Mouse (Mus musculus) limb, embryonic 12.5 days (tissue): ENCODE data around the gene Slc13a3. TPM values are rescaled to one million over a fixed set of nuclear protein-coding genes. Genes with fewer than 3 reads are reported as not detected.

Experiments used
- ATAC-seq: fragments of 200-750 bp; cut with Nextera tagmentation; 2 replicates; pipeline ENCODE4 v1.8.0; 2017; ENCODE audit warnings: low read depth, moderate TSS enrichment; ENCODE audit not compliant: insufficient number of reproducible peaks, insufficient read depth, low FRiP score, low TSS enrichment
- H3K27ac ChIP-seq: fragments of 300-500 bp; sonication (generic); 2 replicates; pipeline ENCODE4 v1.5.1; 2016; ENCODE audit warnings: mild to moderate bottlenecking, moderate library complexity
- H3K27me3 ChIP-seq: fragments of 300-500 bp; sonication (generic); 2 replicates; pipeline ENCODE4 v1.6.1; 2016; ENCODE audit warnings: mild to moderate bottlenecking, moderate library complexity
- H3K36me3 ChIP-seq: fragments of 300-500 bp; sonication (generic); 2 replicates; pipeline ENCODE4 v1.6.1; 2016; ENCODE audit warnings: mild to moderate bottlenecking, moderate library complexity
- H3K4me1 ChIP-seq: fragments of 300-500 bp; sonication (generic); replicated peaks from 2 replicates; pipeline ENCODE4 v1.6.1; 2016
- H3K4me2 ChIP-seq: fragments of 300-500 bp; sonication (generic); 2 replicates; pipeline ENCODE4 v1.6.1; 2016; ENCODE audit warnings: mild to moderate bottlenecking, moderate library complexity
- H3K4me3 ChIP-seq: fragments of 300-500 bp; sonication (generic); replicated peaks from 2 replicates; pipeline ENCODE4 v1.5.1; 2016; ENCODE audit warnings: mild to moderate bottlenecking
- H3K9ac ChIP-seq: fragments of 300-500 bp; sonication (generic); replicated peaks from 2 replicates; pipeline ENCODE4 v1.6.1; 2016; ENCODE audit warnings: mild to moderate bottlenecking, moderate library complexity
- H3K9me3 ChIP-seq: fragments of 300-500 bp; sonication (generic); 2 replicates; pipeline ENCODE4 v1.6.1; 2016; ENCODE audit warnings: mild to moderate bottlenecking, moderate library complexity
- WGBS: fragments of 180-500 bp; shearing (Covaris S2); methylation state at CpG from one replicate; pipeline ENCODE4 v1.1.7; 2016; 5-methylcytosine and 5-hydroxymethylcytosine counted together
- polyA plus RNA-seq: library from polyadenylated mRNA; unstranded; fragments of >200 nt; fragmentation: Nextera tagmentation; extraction: Ambion mirVana; gene quantifications from 2 replicates; pipeline ENCODE4 v1.2.1, GENCODE M21; 2016

Gene Slc13a3
- polyA plus RNA-seq, 1 experiment from 2014 or later: not detected

DNA sequence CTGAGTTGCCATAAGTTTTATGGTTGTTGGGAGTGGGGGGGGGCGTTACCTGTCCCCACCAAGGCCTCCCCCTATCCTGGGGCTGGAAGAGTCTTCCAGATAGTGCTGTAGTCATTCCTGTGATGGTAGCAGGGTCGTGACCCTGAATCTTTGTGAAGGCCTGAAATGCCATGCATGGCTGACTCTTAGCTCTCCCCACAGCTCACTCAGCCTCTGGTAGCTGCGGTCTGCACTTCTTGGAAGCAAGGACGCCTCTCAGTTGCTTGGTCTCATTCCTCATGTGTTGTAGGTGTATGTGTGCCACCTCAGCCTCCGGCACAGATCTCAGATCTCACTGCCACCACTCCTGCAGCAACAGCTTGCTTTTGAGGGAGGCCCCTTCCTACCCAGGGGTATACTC lies 2.8 kb upstream of the Slc13a3 start:
- Histone ChIP-seq H3K4me2 (no peak overlapping the region), H3K9ac (no peak overlapping the region), H3K27me3 (peaks cover 40% of the 10 kb centered on the region), H3K9me3 (no peaks in the 10 kb centered on the region), H3K36me3 (no peaks in the 10 kb centered on the region), H3K4me3 (no peak overlapping the region), H3K4me1 (peaks cover 4% of the 10 kb centered on the region), H3K27ac (no peak overlapping the region)
- WGBS: 74% methylated on average over 5 of the region's 5 CpGs
- no peak for ATAC-seq

DNA sequence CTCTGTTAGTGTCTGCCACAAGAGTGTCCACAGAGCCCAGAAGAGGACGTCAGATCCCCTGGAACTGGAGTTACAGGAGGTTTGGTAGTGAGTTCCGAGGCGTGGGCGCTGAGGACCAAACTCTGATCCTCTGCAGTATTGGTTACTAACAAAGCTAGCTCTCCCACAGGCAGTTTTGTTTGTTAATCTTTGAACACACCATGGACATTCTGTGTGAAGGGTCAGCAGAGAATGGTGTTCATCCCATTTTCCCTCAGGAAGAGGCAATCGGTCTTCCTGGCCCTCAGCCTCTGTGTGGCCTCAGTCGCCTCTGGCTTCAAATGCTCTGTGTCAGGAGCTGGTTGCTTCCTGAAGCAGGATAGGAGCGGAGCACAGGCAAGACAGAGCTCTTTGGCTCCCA lies 2.4 kb upstream of the Slc13a3 start:
- Histone ChIP-seq H3K9me3 (no peaks in the 10 kb centered on the region), H3K36me3 (no peaks in the 10 kb centered on the region), H3K4me1 (peaks cover 4% of the 10 kb centered on the region), H3K27ac (no peak overlapping the region), H3K4me2 (no peak overlapping the region), H3K9ac (no peak overlapping the region), H3K27me3 (peaks cover 43% of the 10 kb centered on the region), H3K4me3 (no peak overlapping the region)
- WGBS: 81% methylated on average over 7 of the region's 7 CpGs
- ATAC-seq: no peak

DNA sequence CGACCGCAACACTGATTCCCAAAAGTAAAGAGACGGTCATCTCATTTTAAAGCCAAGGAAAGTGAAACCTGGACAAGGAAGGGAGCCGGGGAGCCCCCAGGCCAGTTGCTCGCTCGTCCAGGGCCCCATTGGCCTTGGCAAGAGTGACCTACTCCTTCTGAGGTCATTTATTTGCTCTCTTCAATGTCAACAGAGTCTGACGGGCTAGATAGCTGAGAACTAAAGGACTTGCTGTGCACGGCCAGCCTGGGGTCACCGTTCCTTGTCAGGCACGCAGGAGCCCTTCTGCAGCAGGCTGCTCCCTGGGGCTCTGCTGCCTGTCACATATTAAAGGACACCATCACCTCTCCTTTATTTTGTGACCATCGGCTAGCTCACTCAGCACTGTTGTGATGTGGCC lies 1.1 kb downstream of the Slc13a3 start:
- H3K36me3 ChIP-seq: no peaks in the 10 kb centered on the region
- H3K4me2 ChIP-seq: no peak overlapping the region
- peaks cover 43% of the 10 kb centered on the region for H3K27me3 ChIP-seq
- H3K27ac ChIP-seq: no peak overlapping the region
- ATAC-seq: no peak
- WGBS: 80% methylated on average over 11 of the region's 11 CpGs
- H3K4me3 ChIP-seq: no peak overlapping the region
- H3K4me1 ChIP-seq: peaks cover 4% of the 10 kb centered on the region
- H3K9ac ChIP-seq: no peak overlapping the region
- no peaks in the 10 kb centered on the region for H3K9me3 ChIP-seq

DNA sequence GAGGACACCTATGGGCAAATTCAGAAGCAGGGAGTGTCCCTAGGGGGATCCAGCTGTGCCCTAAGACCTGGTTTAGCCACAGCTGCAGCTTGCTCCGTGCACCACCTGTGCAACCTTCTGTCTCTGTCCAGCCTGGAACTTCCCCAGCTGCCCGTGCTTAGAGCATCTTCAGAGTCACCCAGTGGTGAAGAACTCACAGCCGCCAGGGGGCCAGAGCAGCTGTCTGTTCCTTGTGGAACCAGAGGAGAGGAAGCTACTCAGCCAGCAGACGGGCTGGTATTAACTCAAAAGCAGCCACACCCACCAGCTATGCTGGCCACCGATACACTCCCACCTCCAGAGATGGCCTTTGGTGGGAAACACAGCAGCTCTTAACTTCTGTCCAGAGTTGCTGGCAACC lies 2.9 kb downstream of the Slc13a3 start:
- Histone ChIP-seq H3K9me3 (no peaks in the 10 kb centered on the region), H3K4me1 (peaks cover 4% of the 10 kb centered on the region), H3K27me3 (peaks cover 43% of the 10 kb centered on the region), H3K4me2 (no peak overlapping the region), H3K36me3 (no peaks in the 10 kb centered on the region), H3K9ac (no peak overlapping the region), H3K4me3 (no peak overlapping the region), H3K27ac (no peak overlapping the region)
- ATAC-seq: no peak
- WGBS: 32% methylated on average over 5 of the region's 5 CpGs

DNA sequence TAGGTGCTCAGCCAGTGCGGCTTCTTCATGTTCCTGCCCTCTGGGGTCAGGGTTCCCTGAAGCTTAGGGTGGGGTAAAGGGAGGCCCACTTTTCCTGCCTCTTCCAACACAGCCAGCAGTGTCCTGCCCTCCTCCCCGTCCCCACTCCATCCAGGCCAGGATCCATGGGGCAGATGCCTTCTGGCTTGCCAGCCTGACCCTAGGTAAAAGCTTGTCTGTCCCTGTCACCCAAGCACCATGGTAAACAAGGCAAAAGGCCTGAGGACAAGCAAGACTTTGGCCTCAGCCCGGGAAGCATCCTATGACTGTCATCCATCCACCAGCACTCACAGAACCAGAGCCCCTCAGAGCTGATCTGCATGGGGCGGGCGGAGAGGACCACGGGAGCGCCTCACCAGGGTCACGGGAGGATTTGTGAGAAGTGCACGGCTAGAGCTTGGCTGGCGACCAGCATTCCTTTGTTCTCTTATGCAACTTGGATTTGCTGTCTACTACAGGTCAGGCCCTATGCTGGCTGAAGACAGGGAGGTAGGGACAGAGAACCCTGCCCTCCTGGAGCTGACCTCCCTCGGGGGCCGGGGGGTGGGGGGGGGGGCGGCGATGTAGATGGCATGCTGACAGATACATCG lies 5.1 kb downstream of the Slc13a3 start:
- H3K27me3 ChIP-seq: peaks cover 24% of the 10 kb centered on the region
- ATAC-seq: no peak
- no peak overlapping the region for H3K27ac ChIP-seq
- 68% methylated on average over 15 of the region's 15 CpGs for WGBS
- H3K4me1 ChIP-seq: peaks cover 1% of the 10 kb centered on the region
- no peaks in the 10 kb centered on the region for H3K9me3 ChIP-seq
- no peak overlapping the region for H3K4me2 ChIP-seq
- H3K36me3 ChIP-seq: no peaks in the 10 kb centered on the region
- no peak overlapping the region for H3K4me3 ChIP-seq
- H3K9ac ChIP-seq: no peak overlapping the region

DNA sequence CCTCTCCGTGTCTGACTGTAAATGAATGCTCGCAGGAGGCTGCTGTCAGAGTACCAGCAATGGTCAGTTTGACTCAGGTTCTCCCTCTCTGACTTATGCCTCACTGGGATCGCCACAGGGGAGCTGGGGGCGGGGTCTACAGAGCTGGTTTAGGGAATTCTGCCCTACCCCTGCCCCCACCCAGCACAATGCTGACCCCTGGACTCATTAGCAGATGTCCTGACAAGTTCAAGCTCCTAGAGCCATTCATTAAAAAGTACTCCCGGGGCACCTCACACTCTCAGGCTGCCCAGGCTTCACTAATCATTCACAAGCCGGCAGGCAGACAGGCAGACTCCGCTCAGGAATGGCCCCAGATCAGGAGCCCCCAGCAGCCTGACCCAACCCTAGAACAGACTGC lies 13.4 kb downstream of the Slc13a3 start:
- WGBS: 12% methylated on average over 7 of the region's 7 CpGs
- H3K27ac ChIP-seq: no peak overlapping the region
- no peaks in the 10 kb centered on the region for H3K27me3 ChIP-seq
- H3K9me3 ChIP-seq: no peaks in the 10 kb centered on the region
- H3K4me2 ChIP-seq: no peak overlapping the region
- peaks cover 12% of the 10 kb centered on the region; the same call in 1 of the 2 replicates for H3K4me1 ChIP-seq
- H3K9ac ChIP-seq: no peak overlapping the region
- no peak for ATAC-seq
- no peaks in the 10 kb centered on the region for H3K36me3 ChIP-seq
- no peak overlapping the region for H3K4me3 ChIP-seq

DNA sequence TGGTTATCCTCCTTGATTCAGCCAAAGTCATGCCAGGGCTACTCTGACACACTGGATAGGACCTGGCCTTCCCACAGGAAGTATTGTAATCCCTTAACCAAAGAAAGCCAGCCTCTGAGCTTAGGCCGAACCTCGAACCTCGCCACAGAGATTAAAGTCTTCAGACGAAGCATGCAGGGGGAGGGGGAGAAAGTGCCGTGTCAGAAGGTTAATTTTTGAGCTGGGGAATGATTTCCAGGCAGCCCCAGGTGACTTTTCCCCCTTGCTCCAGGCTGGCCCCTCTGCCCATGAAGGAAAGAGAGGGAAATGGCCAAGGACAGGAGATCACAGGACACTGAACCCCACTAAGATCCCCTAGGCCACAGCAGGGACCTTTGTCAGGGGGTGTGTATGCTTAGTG lies 14.8 kb downstream of the Slc13a3 start:
- no peak overlapping the region for H3K4me2 ChIP-seq
- H3K27ac ChIP-seq: no peak overlapping the region
- no peaks in the 10 kb centered on the region for H3K36me3 ChIP-seq
- no peaks in the 10 kb centered on the region for H3K27me3 ChIP-seq
- no peak overlapping the region for H3K4me3 ChIP-seq
- H3K4me1 ChIP-seq: peaks cover 12% of the 10 kb centered on the region; the same call in 1 of the 2 replicates
- ATAC-seq: no peak
- no peak overlapping the region for H3K9ac ChIP-seq
- WGBS: 44% methylated on average over 5 of the region's 5 CpGs
- no peaks in the 10 kb centered on the region for H3K9me3 ChIP-seq

DNA sequence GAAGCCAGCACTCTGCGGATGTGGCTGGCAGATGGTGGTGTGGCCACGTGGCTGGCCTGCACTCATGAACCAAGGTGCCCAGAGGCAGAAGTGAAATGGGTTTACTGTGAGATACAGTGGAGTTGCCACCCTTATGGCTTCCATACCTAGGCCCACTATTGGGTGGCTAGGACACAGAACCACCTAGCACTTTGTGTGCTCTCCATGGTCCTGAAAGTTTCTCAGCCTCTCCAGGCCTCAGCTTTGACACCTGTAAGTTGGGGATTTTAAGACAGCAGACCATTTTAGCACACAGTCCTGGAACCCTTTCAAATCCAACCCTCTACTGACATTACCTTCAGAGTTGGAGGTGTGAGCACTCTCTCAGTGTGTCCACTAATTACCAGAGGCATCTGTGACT lies 16.3 kb downstream of the Slc13a3 start:
- no peak overlapping the region for H3K9ac ChIP-seq
- WGBS: 71% methylated on average over 2 of the region's 2 CpGs

DNA sequence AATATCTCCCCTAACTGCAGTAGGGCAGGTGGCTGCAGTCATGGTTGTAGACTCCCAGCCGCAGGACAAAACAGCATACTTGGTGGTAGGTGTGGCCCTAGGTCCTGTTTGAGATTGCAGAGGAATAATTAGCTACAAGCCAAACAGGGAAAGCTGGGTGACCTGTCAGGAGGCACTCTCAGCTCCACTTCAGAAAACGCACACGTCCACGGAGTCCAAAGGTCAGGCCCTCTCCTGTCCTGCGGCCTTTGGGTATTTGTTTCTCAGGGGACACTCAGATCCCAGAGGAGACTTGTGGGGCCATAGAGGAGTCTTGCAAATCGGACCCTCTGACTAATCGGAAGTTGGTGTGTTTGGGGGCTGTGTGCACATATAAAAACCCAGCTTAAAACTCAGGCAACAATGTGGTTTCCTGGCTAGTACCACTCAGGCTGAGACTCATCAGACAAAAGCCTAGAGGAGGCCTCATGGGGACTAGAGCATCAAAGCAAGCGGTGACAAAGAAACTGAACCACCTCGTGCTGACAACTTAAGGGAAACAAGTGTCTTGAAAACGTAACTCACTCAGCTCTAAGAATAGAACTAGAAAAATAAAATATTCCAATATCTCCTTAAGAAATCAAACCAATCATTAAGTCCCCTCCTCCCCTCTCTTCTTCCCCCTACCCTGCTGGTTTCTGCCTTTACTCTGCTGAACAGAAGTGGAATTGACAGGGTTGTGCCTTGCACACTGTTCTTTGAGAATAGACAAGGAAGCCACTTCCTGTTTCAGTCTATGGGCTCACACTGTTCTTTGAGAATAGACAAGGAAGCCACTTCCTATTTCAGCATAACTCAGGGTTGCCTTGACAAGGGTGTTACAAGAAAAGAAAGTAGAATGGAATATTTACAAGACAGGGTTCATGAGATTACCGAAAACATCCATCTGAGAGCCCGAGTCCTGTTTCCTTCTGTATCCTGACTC lies 20.0 kb downstream of the Slc13a3 start:
- ATAC-seq: no peak
- Histone ChIP-seq H3K9me3 (no peaks in the 10 kb centered on the region), H3K4me1 (no peaks in the 10 kb centered on the region), H3K27me3 (no peaks in the 10 kb centered on the region; the same call in 1 of the 2 replicates), H3K36me3 (no peaks in the 10 kb centered on the region), H3K4me2 (no peak overlapping the region), H3K4me3 (no peak overlapping the region), H3K9ac (no peak overlapping the region), H3K27ac (no peak overlapping the region)
- 87% methylated on average over 12 of the region's 12 CpGs for WGBS

More for the DNA sequence above, 16.3 kb downstream of the Slc13a3 start:
- ATAC-seq: no peak
- Histone ChIP-seq H3K27me3 (no peaks in the 10 kb centered on the region), H3K9me3 (no peaks in the 10 kb centered on the region), H3K4me1 (peaks cover 12% of the 10 kb centered on the region; the same call in 1 of the 2 replicates), H3K27ac (no peak overlapping the region), H3K36me3 (no peaks in the 10 kb centered on the region), H3K4me3 (no peak overlapping the region), H3K4me2 (no peak overlapping the region)

DNA sequence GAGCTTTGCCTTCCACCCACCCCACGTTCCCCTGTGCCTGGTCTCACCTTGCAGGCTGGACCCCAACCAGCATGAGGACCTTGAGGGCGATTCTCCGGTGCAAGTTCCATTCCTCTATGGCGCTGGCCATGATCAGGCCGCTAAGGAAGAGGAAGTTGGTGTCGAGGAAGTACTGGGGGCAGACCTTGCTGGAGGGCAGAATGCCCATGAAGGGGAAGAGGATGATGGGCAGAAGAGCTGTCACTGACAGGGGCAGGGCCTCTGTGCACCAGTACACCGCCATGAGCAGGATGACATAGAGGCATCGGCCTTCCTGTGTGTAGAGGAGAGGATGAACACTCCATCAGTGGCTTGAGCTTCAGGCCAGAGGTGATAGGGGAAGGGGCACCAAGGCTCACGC lies 24.6 kb downstream of the Slc13a3 start:
- no peak overlapping the region for H3K27ac ChIP-seq
- no peaks in the 10 kb centered on the region for H3K4me1 ChIP-seq
- H3K9ac ChIP-seq: no peak overlapping the region
- 85% methylated on average over 9 of the region's 9 CpGs for WGBS
- ATAC-seq: no peak
- H3K4me3 ChIP-seq: no peak overlapping the region
- H3K4me2 ChIP-seq: no peak overlapping the region
- H3K9me3 ChIP-seq: no peaks in the 10 kb centered on the region
- no peaks in the 10 kb centered on the region; the same call in 1 of the 2 replicates for H3K27me3 ChIP-seq
- H3K36me3 ChIP-seq: no peaks in the 10 kb centered on the region

DNA sequence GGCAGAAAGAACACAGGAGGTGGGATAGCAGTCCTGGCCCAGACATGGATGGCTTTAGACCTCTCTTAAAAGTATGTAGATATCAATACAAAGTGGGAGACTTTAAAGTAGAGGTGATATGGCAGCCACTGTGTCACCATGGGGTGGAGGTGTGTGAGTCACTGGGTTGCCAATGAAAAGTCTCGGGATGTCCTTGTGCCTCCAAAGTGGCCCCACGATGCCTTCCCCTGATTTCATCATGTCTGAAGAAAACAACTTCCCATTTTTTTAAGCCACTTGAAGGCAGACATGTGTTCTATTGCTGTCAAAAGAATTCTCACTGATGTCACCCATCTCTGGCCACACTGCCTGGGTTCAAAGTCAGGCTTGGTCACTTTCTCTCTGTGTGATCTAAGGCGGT lies 28.2 kb downstream of the Slc13a3 start:
- Histone ChIP-seq H3K27ac (no peak overlapping the region), H3K4me3 (no peak overlapping the region), H3K27me3 (no peaks in the 10 kb centered on the region; the same call in 1 of the 2 replicates), H3K4me2 (no peak overlapping the region), H3K4me1 (no peaks in the 10 kb centered on the region), H3K36me3 (no peaks in the 10 kb centered on the region), H3K9me3 (no peaks in the 10 kb centered on the region), H3K9ac (no peak overlapping the region)
- ATAC-seq: no peak
- 81% methylated on average over 3 of the region's 3 CpGs for WGBS
